Mouse (Mus musculus) lung, adult 2 months (tissue): Measurements from ENCODE around the gene Adcyap1r1. TPM values are rescaled to one million over a fixed set of nuclear protein-coding genes. Genes with fewer than 3 reads are reported as not detected.

Experiments used
- DNase-seq: peaks from one replicate; pipeline ENCODE4 v3.0.0; 2022
- H3K4me1 ChIP-seq: fragments of 200-500 bp; 2 replicates; pipeline ENCODE4 v1.6.1; 2011; ENCODE audit warnings: low read length; ENCODE audit not compliant: control insufficient read depth, insufficient read depth
- H3K4me3 ChIP-seq: fragments of 200-500 bp; replicated peaks from 2 replicates; pipeline ENCODE3; 2011; ENCODE audit warnings: low read depth, mild to moderate bottlenecking, control low read depth, low read length; ENCODE audit errors: extremely low read depth
- CTCF ChIP-seq: fragments of 200-500 bp; IDR thresholded peaks from 2 replicates; pipeline ENCODE4 v1.5.1; 2011; ENCODE audit warnings: mild to moderate bottlenecking, low read length, control low read depth; ENCODE audit not compliant: insufficient read depth
- POLR2A ChIP-seq: fragments of 200-500 bp; IDR thresholded peaks from 2 replicates; pipeline ENCODE4 v1.6.1; 2011; ENCODE audit warnings: low read depth, mild to moderate bottlenecking, control low read depth, low read length, borderline replicate concordance; ENCODE audit errors: extremely low read depth
- WGBS: fragments of 180-500 bp; shearing (Covaris S2); methylation state at CpG from one replicate; pipeline ENCODE4 v1.1.7; 2018; 5-methylcytosine and 5-hydroxymethylcytosine counted together
- polyA plus RNA-seq: library from polyadenylated mRNA; depleted of rRNA; stranded (reverse); fragments of >200 nt; gene quantifications from 2 replicates; pipeline ENCODE4 v1.2.3, GENCODE M21; 2012

The Adcyap1r1 gene
- polyA plus RNA-seq, 1 experiment = 3.9 TPM

DNA sequence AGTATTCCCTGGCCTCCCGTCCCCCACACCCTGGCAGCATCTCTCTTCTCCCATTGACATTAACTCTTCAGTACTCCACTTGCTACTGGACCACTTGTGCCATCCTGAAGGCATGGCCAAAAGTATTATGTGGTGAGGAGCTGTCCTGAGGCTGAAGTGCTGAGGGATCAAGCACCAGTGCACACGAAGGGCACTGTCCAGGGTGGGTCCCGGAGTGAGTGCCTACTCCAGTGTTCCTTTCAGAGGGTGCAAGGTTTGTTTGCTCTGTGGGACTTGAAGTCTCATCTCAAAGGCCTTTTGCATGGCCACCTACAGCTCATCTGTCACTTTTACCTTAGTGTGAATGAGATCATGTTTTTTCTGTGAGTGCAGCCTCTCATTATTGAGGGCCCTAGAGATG, 31.4 kb upstream of the Adcyap1r1 start:
- Histone ChIP-seq H3K4me3 (no peak overlapping the region), H3K4me1 (no peaks in the 10 kb centered on the region)
- no peak for DNase-seq
- 60% methylated on average over 3 of the region's 3 CpGs for WGBS
- TF ChIP-seq POLR2A = no peak
- no peak for TF ChIP-seq CTCF

DNA sequence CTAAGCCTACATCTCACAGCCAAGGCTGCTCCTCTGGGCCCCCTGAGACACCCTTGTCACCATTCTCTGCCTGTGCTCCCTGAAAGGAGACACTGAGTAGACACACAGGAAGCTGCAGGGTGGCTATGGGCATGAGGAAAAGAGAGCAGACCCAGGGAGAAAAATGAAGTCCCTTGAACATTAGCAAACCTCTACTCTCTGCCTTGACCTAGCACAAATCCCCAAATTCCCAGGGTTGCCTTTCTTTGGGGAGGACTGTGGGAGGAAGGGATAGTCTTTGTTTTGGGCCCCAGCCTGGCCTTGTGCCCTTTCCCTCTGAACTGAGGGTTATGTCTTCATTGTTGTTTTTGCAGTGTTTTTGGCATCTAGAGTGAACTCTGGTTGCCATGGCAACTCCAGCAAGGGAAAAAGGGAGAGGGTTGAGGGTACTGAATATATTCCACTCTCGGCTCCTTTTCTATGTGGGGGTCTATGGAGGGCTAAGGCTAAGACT, 30.9 kb upstream of the Adcyap1r1 start:
- WGBS = 18% methylated on average over 1 of the region's 1 CpGs
- no peaks in the 10 kb centered on the region for H3K4me1 ChIP-seq
- TF ChIP-seq CTCF = no peak
- TF ChIP-seq POLR2A = no peak
- no peak overlapping the region for H3K4me3 ChIP-seq
- DNase-seq = no peak

- Histone ChIP-seq H3K4me3 (no peak overlapping the region), H3K4me1 (no peaks in the 10 kb centered on the region)
- no peak for DNase-seq
- no peak for TF ChIP-seq CTCF
Observed at GRCm38 (mm10) chr6:55432121-55432520, 19.7 kb upstream of the Adcyap1r1 start.

GRCm38 (mm10) chr6:55434360-55434759, 17.4 kb upstream of the Adcyap1r1 start:
- 44% methylated on average over 3 of the region's 3 CpGs for WGBS
- no peak for DNase-seq

DNA sequence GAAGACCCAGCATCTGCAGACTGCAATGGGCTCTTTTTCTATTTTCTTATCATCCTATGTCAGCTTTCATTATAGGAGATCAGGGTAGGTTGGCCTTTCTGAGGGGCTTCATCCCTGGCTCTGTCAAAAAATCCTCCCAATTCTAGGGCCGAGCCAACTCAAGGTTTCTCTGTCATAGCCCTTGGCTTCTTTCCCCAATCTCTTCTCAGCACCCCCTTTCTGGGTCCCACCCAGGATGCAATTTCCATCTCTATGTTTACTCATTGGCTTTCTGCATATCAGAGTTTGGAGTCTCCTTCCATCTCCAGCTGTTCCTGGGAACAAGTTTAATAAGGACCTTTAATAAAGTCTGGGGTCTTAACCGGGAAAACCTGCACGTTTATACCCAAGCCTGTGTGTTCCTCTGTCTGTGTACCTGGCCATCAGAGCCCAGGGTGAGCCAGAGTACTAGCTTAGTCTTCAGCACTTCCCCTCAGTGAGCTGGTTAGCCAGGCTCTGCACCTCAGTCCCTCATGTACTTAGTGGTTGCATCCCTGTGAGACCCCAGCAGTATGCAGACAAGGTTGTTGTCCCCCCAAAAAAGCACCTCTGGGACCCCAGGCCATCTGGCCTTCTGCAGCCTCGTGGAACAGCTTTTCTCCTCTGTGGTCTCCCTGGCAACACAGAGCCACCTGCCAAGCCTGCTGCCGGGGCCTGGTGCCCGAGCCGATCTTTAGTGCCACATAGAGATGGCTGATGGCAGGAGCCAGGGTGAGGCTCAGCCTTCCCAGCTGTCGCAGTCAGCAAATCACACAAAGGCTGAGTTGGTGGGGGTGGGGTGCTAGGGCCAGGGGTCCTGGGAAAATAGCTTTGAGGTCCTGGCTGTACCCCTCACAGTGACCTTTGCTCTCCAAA, 16.3 kb upstream of the Adcyap1r1 start:
- Histone ChIP-seq H3K4me1 (no peaks in the 10 kb centered on the region), H3K4me3 (no peak overlapping the region)
- WGBS = 56% methylated on average over 8 of the region's 8 CpGs
- DNase-seq = no peak
- TF ChIP-seq POLR2A = no peak
- TF ChIP-seq CTCF = no peak

More at GRCm38 (mm10) chr6:55434360-55434759, 17.4 kb upstream of the Adcyap1r1 start:
- Histone ChIP-seq H3K4me3 (no peak overlapping the region), H3K4me1 (no peaks in the 10 kb centered on the region)
- TF ChIP-seq CTCF (no peak), POLR2A (no peak)

DNA sequence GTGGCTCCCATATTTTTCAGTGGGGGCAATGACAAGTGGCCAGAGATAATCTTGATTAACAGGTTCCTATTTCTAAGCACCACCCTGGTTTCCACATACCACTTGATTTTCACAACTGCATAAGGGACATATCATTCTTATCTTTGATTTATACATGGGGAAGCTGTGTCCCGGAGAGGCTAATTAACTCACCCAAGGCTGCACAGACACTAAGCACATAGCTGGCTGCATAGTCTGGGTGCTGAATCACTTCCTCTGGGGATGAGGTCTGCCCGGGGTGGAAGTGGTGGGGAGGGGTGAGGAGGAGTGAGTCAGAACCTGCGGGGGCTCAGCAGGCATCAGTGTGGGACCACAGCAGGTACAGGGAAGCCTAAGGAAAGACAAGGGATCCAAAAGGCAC, 13.9 kb upstream of the Adcyap1r1 start:
- Histone ChIP-seq H3K4me3 (no peak overlapping the region), H3K4me1 (no peaks in the 10 kb centered on the region)
- no peak for DNase-seq
- no peak for TF ChIP-seq POLR2A
- no peak for TF ChIP-seq CTCF
- WGBS = 15% methylated on average over 3 of the region's 3 CpGs

- H3K4me3 ChIP-seq = no peak overlapping the region
- WGBS = 48% methylated on average over 2 of the region's 2 CpGs
- no peak for DNase-seq
- TF ChIP-seq CTCF (no peak), POLR2A (no peak)
- no peaks in the 10 kb centered on the region for H3K4me1 ChIP-seq
Observed at GRCm38 (mm10) chr6:55438837-55439236, 12.9 kb upstream of the Adcyap1r1 start.

DNA sequence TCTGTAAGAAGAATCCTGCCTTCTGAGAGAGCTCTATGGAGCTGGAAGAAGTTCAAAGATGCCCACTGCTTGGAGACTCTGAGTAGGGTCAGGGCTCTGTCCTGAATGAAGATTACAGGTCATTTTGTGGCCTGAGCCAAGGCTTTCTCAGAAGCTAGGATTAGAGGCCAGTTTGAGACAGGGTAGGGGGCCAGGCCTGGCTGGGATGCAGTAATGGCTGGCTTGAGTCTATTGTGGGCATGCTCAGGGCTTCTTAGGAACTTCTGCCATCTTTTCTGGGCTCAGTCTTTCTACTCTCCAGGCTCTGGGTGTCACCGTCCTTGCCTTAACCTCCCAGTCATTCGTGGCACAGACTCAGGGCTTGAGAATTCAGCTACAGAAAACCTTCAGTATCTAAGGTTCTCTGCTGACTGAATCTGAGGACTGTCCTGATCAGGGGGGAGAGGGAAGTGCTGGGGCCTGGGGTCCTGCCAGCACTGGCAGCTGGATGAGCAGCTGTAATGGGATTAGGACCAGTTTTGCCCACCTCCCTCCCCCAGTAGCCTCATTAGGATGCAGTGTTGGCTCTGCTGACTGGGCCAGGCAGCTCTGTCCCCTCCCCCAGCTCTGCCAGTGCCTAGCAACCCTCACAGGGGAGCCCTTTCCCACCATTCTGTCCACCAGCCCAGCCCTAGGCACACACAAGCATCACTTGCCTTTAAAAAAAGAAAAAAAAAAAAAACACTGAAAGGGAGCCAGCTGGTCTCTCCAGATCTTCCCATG, 7.7 kb upstream of the Adcyap1r1 start:
- 42% methylated on average over 2 of the region's 2 CpGs for WGBS
- Histone ChIP-seq H3K4me3 (no peak overlapping the region), H3K4me1 (no peaks in the 10 kb centered on the region)
- no peak for DNase-seq
- TF ChIP-seq CTCF = no peak
- TF ChIP-seq POLR2A = no peak

DNA sequence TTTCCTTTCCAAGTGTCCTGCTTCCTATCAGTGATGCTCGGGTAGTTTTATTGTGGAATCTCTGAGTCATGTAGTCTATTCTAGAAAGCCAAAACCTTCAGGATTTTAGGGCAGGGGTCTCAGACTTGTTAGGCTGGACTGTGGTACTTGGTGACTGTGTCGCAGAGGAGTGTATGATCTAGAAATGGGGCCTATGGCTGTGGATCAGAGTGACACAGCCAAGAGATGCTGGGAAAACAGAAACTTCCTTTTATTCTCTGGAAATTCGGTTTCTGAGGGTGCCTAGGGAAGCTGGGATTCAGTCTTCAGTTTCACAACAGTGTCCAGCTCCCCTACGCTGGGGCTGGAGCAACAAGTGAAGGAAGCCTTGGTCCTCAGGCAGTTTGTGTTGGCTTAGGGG, 7.1 kb upstream of the Adcyap1r1 start:
- H3K4me3 ChIP-seq = no peak overlapping the region
- no peaks in the 10 kb centered on the region for H3K4me1 ChIP-seq
- DNase-seq = no peak
- WGBS = 50% methylated on average over 4 of the region's 4 CpGs
- TF ChIP-seq CTCF = no peak
- no peak for TF ChIP-seq POLR2A

GRCm38 (mm10) chr6:55448199-55448598, 3.6 kb upstream of the Adcyap1r1 start:
- WGBS = 74% methylated on average over 9 of the region's 9 CpGs
- H3K4me1 ChIP-seq = no peaks in the 10 kb centered on the region
- no peak overlapping the region for H3K4me3 ChIP-seq
- no peak for DNase-seq
- TF ChIP-seq POLR2A = no peak
- TF ChIP-seq CTCF = no peak
